Mouse (Mus musculus) C2C12 (cell line): ENCODE measurements around the gene Rptor.

Experiments used
- CEBPB ChIP-seq: IDR thresholded peaks from one replicate; pipeline ENCODE4 v1.6.1; 2011; ENCODE audit warnings: low read depth, mild to moderate bottlenecking, control low read depth, moderate library complexity
- CTCF ChIP-seq: IDR thresholded peaks from one replicate; pipeline ENCODE4 v1.5.1; 2011; ENCODE audit not compliant: control insufficient read depth, insufficient read depth, insufficient read length
- FOSL1 ChIP-seq: IDR thresholded peaks from one replicate; pipeline ENCODE4 v1.8.0; 2011; ENCODE audit warnings: mild to moderate bottlenecking, low read length; ENCODE audit not compliant: poor library complexity, insufficient read depth, severe bottlenecking
- MAX ChIP-seq: IDR thresholded peaks from one replicate; pipeline ENCODE4 v1.6.1; 2011; ENCODE audit warnings: mild to moderate bottlenecking, control low read depth
- MYOG ChIP-seq: IDR thresholded peaks from one replicate; pipeline ENCODE4 v1.6.1; 2011; ENCODE audit not compliant: control insufficient read depth, insufficient read length; ENCODE audit errors: extremely low read depth
- USF1 ChIP-seq: IDR thresholded peaks from one replicate; pipeline ENCODE4 v1.6.1; 2011; ENCODE audit warnings: low read depth, mild to moderate bottlenecking, control low read depth, moderate library complexity

- TF ChIP-seq CTCF (no peak), MYOG (no peak), FOSL1 (no peak), CEBPB (no peak), MAX (no peak), USF1 (no peak)
These were observed 102.8 kb downstream of the Rptor start for GRCm38 (mm10) chr11:119705381-119706066.
